Mouse (Mus musculus) thymus, adult 2 months (tissue): ENCODE results near the gene D10Wsu102e.

Experiments
- CTCF ChIP-seq: fragments of 200-500 bp; IDR thresholded peaks from 2 replicates; pipeline ENCODE4 v1.5.1; 2012; ENCODE audit warnings: mild to moderate bottlenecking, control low read depth, low read length, moderate library complexity, borderline replicate concordance; ENCODE audit not compliant: control insufficient read depth, poor library complexity, insufficient read depth; ENCODE audit errors: extremely low read depth
- POLR2A ChIP-seq: fragments of 200-500 bp; IDR thresholded peaks from 2 replicates; pipeline ENCODE4 v1.6.1; 2012; ENCODE audit warnings: mild to moderate bottlenecking, low read length, control low read depth, moderate library complexity; ENCODE audit not compliant: control insufficient read depth, poor library complexity, insufficient read depth; ENCODE audit errors: extremely low read depth

DNA sequence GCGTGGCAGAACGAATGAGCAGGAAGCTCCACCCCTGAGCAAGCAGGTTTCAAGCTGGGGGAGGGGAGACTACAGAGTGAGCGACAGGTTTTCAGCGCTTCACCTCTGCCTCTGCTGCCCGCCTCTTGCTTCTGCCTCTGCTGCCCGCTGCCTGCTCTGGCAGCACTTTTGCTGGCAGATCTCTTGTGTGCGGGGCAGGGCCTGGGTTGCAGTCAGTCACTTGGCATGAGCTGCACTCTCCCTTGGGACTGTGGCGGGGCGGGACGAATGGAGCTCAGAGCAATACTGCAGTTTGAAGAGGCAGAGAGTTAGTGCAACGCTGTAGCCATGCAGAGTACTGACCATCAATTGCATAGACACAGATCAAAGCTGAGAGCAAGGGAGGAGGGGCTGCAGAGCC, 45.0 kb downstream of the D10Wsu102e start:
- TF ChIP-seq CTCF: no peak
- no peak for TF ChIP-seq POLR2A
